11 mouse cellular contexts compared by ENCODE assay signal in genomic region chr9:67137141-67137540, GRCm38 (mm10).
A peak's percentile ranks its signal among the peaks of the same experiment; 100 is the strongest.
DNase-seq lines count a peak whose midpoint lies in the region; ATAC-seq and TF ChIP-seq lines count a peak whose summit lies in the region.
"Had no signal": no experiment of that assay in that cellular context is flagged by ENCODE, and none has a peak within 500 bp of the region (broad histone marks: within the 10 kb centered on the region; RNA-seq: fewer than 3 reads in every experiment).

No protein-coding gene starts in this region.

- H3K27me3 ChIP-seq in midbrain, postnatal 0 days (ENCODE audit: insufficient read depth, low read length): no peaks in the 10 kb centered on the region
- no peaks in the 10 kb centered on the region for H3K27me3 ChIP-seq in midbrain, embryonic 13.5 days
- no peaks in the 10 kb centered on the region for H3K27me3 ChIP-seq in hindbrain, postnatal 0 days (ENCODE audit: insufficient read depth, low read length)
- no peaks in the 10 kb centered on the region for H3K27me3 ChIP-seq in stomach, embryonic 15.5 days (replicated peaks)

- DNase-seq in frontal cortex, postnatal 36 days (ENCODE audit: low spot score in 2 of 2): no peak
- DNase-seq in midbrain, postnatal 0 days (ENCODE audit: low spot score): no peak
- DNase-seq in hindbrain, postnatal 0 days (ENCODE audit: low spot score): no peak
- DNase-seq in thymus, postnatal 10 days (ENCODE audit: low spot score in 2 of 2): no peak
- DNase-seq in lung, adult 2 months: no peak
- DNase-seq: heart, postnatal 4 days; liver, postnatal 0 days; thymus, postnatal 25 days had no signal

- peak overlapping the region; percentile 33; the same call in 1 of the 2 replicates for H3K9ac ChIP-seq in midbrain, postnatal 0 days (replicated peaks; ENCODE audit: low read length, poor library complexity, severe bottlenecking)
- no peak overlapping the region for H3K9ac ChIP-seq in midbrain, embryonic 13.5 days (replicated peaks)
- H3K9ac ChIP-seq in hindbrain, postnatal 0 days (replicated peaks; ENCODE audit: low read length): no peak overlapping the region
- H3K9ac ChIP-seq in stomach, embryonic 15.5 days: no peak overlapping the region
- H3K9ac ChIP-seq: liver, postnatal 0 days had no signal

- no peak overlapping the region for H3K27ac ChIP-seq in midbrain, postnatal 0 days (ENCODE audit: low read depth, low read length)
- H3K27ac ChIP-seq in midbrain, embryonic 13.5 days: no peak overlapping the region
- peak overlapping the region; percentile 58 for H3K27ac ChIP-seq in hindbrain, postnatal 0 days
- peak overlapping the region; percentile 76 for H3K27ac ChIP-seq in stomach, embryonic 15.5 days

- no peaks in the 10 kb centered on the region for H3K9me3 ChIP-seq in midbrain, postnatal 0 days (ENCODE audit: low read length)
- no peaks in the 10 kb centered on the region for H3K9me3 ChIP-seq in midbrain, embryonic 13.5 days
- H3K9me3 ChIP-seq in hindbrain, postnatal 0 days (ENCODE audit: low read length): no peaks in the 10 kb centered on the region
- no peaks in the 10 kb centered on the region for H3K9me3 ChIP-seq in stomach, embryonic 15.5 days

- no peak overlapping the region for H3K4me3 ChIP-seq in midbrain, postnatal 0 days (ENCODE audit: low read depth, low read length)
- no peak overlapping the region for H3K4me3 ChIP-seq in midbrain, embryonic 13.5 days (replicated peaks)
- H3K4me3 ChIP-seq in hindbrain, postnatal 0 days (ENCODE audit: low read length): no peak overlapping the region
- no peak overlapping the region for H3K4me3 ChIP-seq in stomach, embryonic 15.5 days (replicated peaks)
- H3K4me3 ChIP-seq in lung, adult 2 months (replicated peaks; ENCODE audit: extremely low read depth, low read depth, low read length): no peak overlapping the region

- H3K4me2 ChIP-seq in midbrain, postnatal 0 days (ENCODE audit: low read depth, low read length, poor library complexity, severe bottlenecking): no peak overlapping the region
- H3K4me2 ChIP-seq in midbrain, embryonic 13.5 days (replicated peaks): no peak overlapping the region
- H3K4me2 ChIP-seq in hindbrain, postnatal 0 days (ENCODE audit: low read depth, low read length): no peak overlapping the region
- no peak overlapping the region for H3K4me2 ChIP-seq in stomach, embryonic 15.5 days

- ATAC-seq in frontal cortex, adult (ENCODE audit: low TSS enrichment): peak; percentile 44; the same call in 1 of the 2 replicates
- no peak for ATAC-seq in midbrain, postnatal 0 days (ENCODE audit: low FRiP score)
- ATAC-seq in midbrain, embryonic 13.5 days: no peak
- ATAC-seq in hindbrain, postnatal 0 days: no peak
- ATAC-seq in stomach, embryonic 15.5 days (ENCODE audit: insufficient read depth, low FRiP score, low read depth): no peak
- ATAC-seq: liver, postnatal 0 days had no signal

- H3K36me3 ChIP-seq in midbrain, postnatal 0 days (ENCODE audit: insufficient read depth, low read length): no peaks in the 10 kb centered on the region
- H3K36me3 ChIP-seq in midbrain, embryonic 13.5 days: no peaks in the 10 kb centered on the region
- H3K36me3 ChIP-seq in hindbrain, postnatal 0 days (ENCODE audit: insufficient read depth, low read length): no peaks in the 10 kb centered on the region
- no peaks in the 10 kb centered on the region for H3K36me3 ChIP-seq in stomach, embryonic 15.5 days

- no peak for TF ChIP-seq CTCF in midbrain, postnatal 0 days (IDR thresholded peaks at IDR 0.05)
- no peak for TF ChIP-seq CTCF in hindbrain, postnatal 0 days (IDR thresholded peaks at IDR 0.05; ENCODE audit: low read depth)
- no peak for TF ChIP-seq CTCF in lung, adult 2 months (IDR thresholded peaks at IDR 0.05; ENCODE audit: insufficient read depth, low read length)

- TF ChIP-seq POLR2A in lung, adult 2 months (IDR thresholded peaks at IDR 0.05; ENCODE audit: borderline replicate concordance, extremely low read depth, low read depth, low read length): no peak

- H3K4me1 ChIP-seq in midbrain, postnatal 0 days (ENCODE audit: insufficient read depth, low read length): 0 out of 2 replicates have a peak, but pooled peaks cover 3% of the 10 kb centered on the region
- peaks cover 9% of the 10 kb centered on the region; the same call in 1 of the 2 replicates for H3K4me1 ChIP-seq in midbrain, embryonic 13.5 days (replicated peaks)
- H3K4me1 ChIP-seq in hindbrain, postnatal 0 days (ENCODE audit: insufficient read depth, low read length): peaks cover 7% of the 10 kb centered on the region; the same call in 1 of the 2 replicates
- peaks cover 13% of the 10 kb centered on the region; the same call in 1 of the 2 replicates for H3K4me1 ChIP-seq in stomach, embryonic 15.5 days
- H3K4me1 ChIP-seq in lung, adult 2 months (ENCODE audit: control insufficient read depth, insufficient read depth, low read length): no peaks in the 10 kb centered on the region

- WGBS in midbrain, postnatal 0 days: 57% methylated on average over 4 of the region's 4 CpGs
- 56% methylated on average over 4 of the region's 4 CpGs for whole genome bisulfite sequencing in midbrain, embryonic 13.5 days
- 43% methylated on average over 4 of the region's 4 CpGs for WGBS in hindbrain, postnatal 0 days
- 35% methylated on average over 4 of the region's 4 CpGs for WGBS in stomach, embryonic 15.5 days
- 66% methylated on average over 4 of the region's 4 CpGs for WGBS in lung, adult 2 months

Comparison
In these comparisons a context has a peak if more than half of its experiments do, and no peak if none do; other contexts are left out.
1. H3K27ac ChIP-seq: peak in hindbrain, postnatal 0 days (single experiment) and stomach, embryonic 15.5 days (single experiment); none in midbrain, postnatal 0 days (single experiment) and midbrain, embryonic 13.5 days (single experiment).